Mouse (Mus musculus) cortical plate, adult 2 months (tissue): ENCODE measurements around the gene Gm11985. TPM values are rescaled to one million over a fixed set of nuclear protein-coding genes. Genes with fewer than 3 reads are reported as not detected.

Experiments
- H3K27ac ChIP-seq: fragments of 200-500 bp; 2 replicates; pipeline ENCODE4 v1.5.1; 2012; ENCODE audit warnings: low read length, control low read depth, inconsistent platforms; ENCODE audit not compliant: insufficient read depth
- H3K4me1 ChIP-seq: fragments of 200-500 bp; 2 replicates; pipeline ENCODE4 v1.6.1; 2011; ENCODE audit warnings: low read length; ENCODE audit not compliant: control insufficient read depth, insufficient read depth
- H3K4me3 ChIP-seq: fragments of 200-500 bp; 2 replicates; pipeline ENCODE4 v1.5.1; 2011; ENCODE audit warnings: mild to moderate bottlenecking, low read length, control low read depth; ENCODE audit not compliant: insufficient read depth
- CTCF ChIP-seq: fragments of 200-500 bp; IDR thresholded peaks from 2 replicates; pipeline ENCODE4 v1.5.1; 2011; ENCODE audit warnings: mild to moderate bottlenecking, control low read depth, low read length; ENCODE audit not compliant: insufficient read depth; ENCODE audit errors: extremely low read depth
- POLR2A ChIP-seq: fragments of 200-500 bp; IDR thresholded peaks from 2 replicates; pipeline ENCODE4 v1.6.1; 2011; ENCODE audit warnings: mild to moderate bottlenecking, low read length, control low read depth; ENCODE audit not compliant: insufficient read depth; ENCODE audit errors: extremely low read depth
- polyA plus RNA-seq: library from polyadenylated mRNA; depleted of rRNA; stranded (reverse); fragments of >200 nt; gene quantifications from 2 replicates; pipeline ENCODE4 v1.2.3, GENCODE M21; 2012

Gm11985 gene
- polyA plus RNA-seq, 1 experiment: not detected

- H3K27ac ChIP-seq: no peak overlapping the region
Observed at GRCm38 (mm10) chr11:7210343-7210742, 22.0 kb upstream of the Gm11985 start.

GRCm38 (mm10) chr11:7203846-7204245, 15.5 kb upstream of the Gm11985 start:
- TF ChIP-seq CTCF (no peak), POLR2A (no peak)
- H3K4me3 ChIP-seq: no peak overlapping the region
- H3K4me1 ChIP-seq: no peaks in the 10 kb centered on the region
- H3K27ac ChIP-seq: no peak overlapping the region

More at GRCm38 (mm10) chr11:7210343-7210742, 22.0 kb upstream of the Gm11985 start:
- Histone ChIP-seq H3K4me1 (no peaks in the 10 kb centered on the region; the same call in 1 of the 2 replicates), H3K4me3 (no peak overlapping the region)
- no peak for TF ChIP-seq POLR2A
- peak; percentile 95 for TF ChIP-seq CTCF

GRCm38 (mm10) chr11:7202206-7202605, 13.8 kb upstream of the Gm11985 start:
- Histone ChIP-seq H3K27ac (no peak overlapping the region), H3K4me3 (no peak overlapping the region), H3K4me1 (no peaks in the 10 kb centered on the region)
- TF ChIP-seq CTCF (no peak), POLR2A (no peak)

DNA sequence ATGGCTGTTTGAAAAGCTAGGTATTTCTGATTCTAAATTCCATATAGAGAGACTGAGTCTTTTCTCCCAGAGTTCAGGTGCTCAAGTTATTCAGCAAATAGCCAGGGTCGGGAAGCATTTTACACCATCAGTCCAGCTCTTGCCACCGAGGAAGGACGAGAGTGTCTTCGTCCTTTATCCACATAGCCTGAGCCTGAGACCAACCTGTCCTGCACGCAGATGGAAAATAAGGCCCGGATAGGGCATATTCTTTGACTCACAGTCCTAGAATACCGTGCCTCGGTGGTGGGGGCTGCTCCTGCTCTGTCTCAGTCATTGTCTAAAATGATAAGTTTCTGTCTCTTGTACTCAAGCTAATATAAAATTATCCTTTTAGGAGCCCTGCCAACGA, 12.0 kb upstream of the Gm11985 start:
- Histone ChIP-seq H3K4me3 (no peak overlapping the region), H3K27ac (no peak overlapping the region), H3K4me1 (no peaks in the 10 kb centered on the region)
- TF ChIP-seq CTCF: no peak
- TF ChIP-seq POLR2A: no peak

DNA sequence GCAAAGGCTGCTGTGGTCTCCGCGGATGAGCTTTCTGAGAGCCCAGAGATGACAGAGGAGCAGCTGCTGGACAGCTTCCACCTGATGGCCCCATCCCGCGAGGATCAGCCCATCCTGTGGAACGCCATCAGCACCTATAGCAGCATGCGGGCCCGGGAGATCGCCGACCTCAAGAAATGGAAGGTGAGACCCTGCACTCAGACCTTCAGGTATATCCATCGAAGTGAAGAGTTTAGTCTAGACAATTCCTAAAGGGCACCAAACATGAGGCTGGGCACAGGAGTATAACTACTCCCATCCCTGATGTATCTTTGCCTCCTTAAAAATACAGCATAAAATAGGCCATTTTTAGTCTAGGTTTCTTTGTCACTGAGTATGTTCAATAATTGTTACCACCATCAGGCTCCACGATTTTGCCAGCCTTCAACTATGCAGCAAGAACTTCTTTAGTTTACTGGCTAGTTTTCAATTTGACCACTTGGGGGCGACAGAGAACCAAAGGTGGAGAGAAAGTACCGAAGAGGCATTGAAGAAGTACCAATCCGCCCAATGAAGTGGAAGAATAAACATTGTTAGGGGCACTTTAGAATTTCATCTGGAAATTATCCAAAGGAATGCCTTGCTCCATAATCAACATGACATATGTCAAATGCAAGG, 11.5 kb upstream of the Gm11985 start:
- no peaks in the 10 kb centered on the region for H3K4me1 ChIP-seq
- no peak overlapping the region for H3K4me3 ChIP-seq
- TF ChIP-seq POLR2A (no peak), CTCF (peak; percentile 58; the same call in 1 of the 2 replicates)
- no peak overlapping the region for H3K27ac ChIP-seq

- H3K4me1 ChIP-seq: no peaks in the 10 kb centered on the region
- H3K27ac ChIP-seq: no peak overlapping the region
- TF ChIP-seq CTCF: no peak
- no peak for TF ChIP-seq POLR2A
- no peak overlapping the region for H3K4me3 ChIP-seq
Observed at GRCm38 (mm10) chr11:7198481-7199256, 10.3 kb upstream of the Gm11985 start.

GRCm38 (mm10) chr11:7198006-7198405, 9.6 kb upstream of the Gm11985 start:
- TF ChIP-seq CTCF (no peak), POLR2A (no peak)
- no peak overlapping the region for H3K4me3 ChIP-seq
- no peaks in the 10 kb centered on the region for H3K4me1 ChIP-seq
- no peak overlapping the region for H3K27ac ChIP-seq

GRCm38 (mm10) chr11:7197491-7197941, 9.1 kb upstream of the Gm11985 start, which contains the start of gene Igfbp1:
Igfbp1 (plus strand) TSS chr11:7197782.
- no peak within 1 kb of the TSS for H3K4me3 ChIP-seq
- H3K4me1 ChIP-seq: no peaks in the 10 kb centered on the region
- no peak for TF ChIP-seq CTCF
- TF ChIP-seq POLR2A: no peak
- H3K27ac ChIP-seq: no peak within 1 kb of the TSS

GRCm38 (mm10) chr11:7195312-7195685, 6.9 kb upstream of the Gm11985 start:
- no peak overlapping the region for H3K27ac ChIP-seq
- TF ChIP-seq CTCF: no peak
- TF ChIP-seq POLR2A: no peak
- H3K4me3 ChIP-seq: no peak overlapping the region
- H3K4me1 ChIP-seq: no peaks in the 10 kb centered on the region

DNA sequence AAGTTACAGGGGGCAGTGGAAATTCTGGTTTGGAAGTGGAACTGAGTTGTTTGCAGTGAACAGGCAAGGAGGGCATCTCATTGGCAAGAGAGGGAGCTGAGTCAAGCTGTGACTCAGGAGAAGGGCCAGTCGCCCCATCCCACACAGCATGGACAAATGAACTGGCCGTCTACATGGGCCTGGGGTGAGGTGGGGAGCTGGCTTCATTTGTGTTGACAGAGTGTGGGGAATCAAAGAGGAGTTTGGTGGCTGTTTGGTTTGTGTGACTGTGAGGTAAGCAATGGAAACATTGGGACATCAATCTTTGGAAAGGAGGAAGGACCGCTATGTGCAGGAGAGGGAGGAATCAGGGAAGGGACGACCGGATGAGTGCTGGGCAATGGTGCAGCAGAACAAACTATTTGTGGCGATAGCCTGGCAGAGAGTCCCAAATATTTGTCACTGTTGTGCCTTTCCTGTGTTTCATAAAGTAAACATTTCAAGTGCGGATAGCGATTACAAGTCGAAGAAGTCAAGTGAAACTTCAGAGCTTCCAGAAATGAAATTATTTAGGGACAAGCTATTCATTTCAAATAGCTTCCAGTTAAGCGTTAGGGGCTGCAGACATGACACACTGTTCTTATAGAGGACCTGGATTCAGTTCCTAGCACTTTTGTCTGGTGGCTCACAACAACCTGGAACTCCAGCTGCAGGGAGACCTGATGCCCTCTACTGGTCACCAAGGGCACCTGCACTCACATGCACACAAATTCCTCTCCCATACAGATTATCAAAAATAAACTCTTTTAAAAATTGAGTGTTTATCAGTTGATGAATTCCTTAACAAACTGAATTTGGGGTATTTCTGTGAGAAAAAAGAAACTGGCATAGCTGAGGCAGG, 6.3 kb upstream of the Gm11985 start:
- Histone ChIP-seq H3K27ac (no peak overlapping the region), H3K4me3 (no peak overlapping the region), H3K4me1 (no peaks in the 10 kb centered on the region)
- TF ChIP-seq CTCF (0 out of 2 replicates have a peak, but pooled peaks have one; percentile 10), POLR2A (no peak)
